Mouse (Mus musculus) fat pad, adult 2 months (tissue): ENCODE data around the gene Elane.
A peak's percentile ranks its signal among the peaks of the same experiment; 100 is the strongest.

Source experiments
- DNase-seq: peaks from one replicate; pipeline ENCODE4 v3.0.0-alpha.2; 2011; ENCODE audit warnings: low read depth, low spot score; ENCODE audit errors: extremely low read depth

The Elane gene

GRCm38 (mm10) chr10:79928907-79929701 lies 43.1 kb downstream of the Elane start:
- DNase-seq: no peak

GRCm38 (mm10) chr10:79929967-79930825 lies 44.1 kb downstream of the Elane start:
- DNase-seq: no peak

DNA sequence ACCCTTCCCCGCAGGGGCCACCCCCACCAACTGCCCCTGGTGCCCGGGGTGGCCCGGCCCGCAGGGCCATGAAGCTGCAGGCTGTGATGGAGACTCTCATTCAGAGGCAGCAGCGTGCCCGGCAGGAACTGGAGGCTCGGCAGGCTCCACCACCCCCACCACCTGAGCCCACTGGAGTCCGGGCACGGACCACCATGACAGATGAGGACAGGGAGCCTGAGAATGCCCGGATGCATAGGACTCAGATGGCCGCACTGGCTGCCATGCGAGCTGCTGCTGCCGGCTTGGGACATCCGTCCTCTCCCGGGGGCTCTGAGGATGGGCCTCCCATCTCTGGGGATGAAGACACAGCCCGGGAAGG lies 44.8 kb downstream of the Elane start:
- no peak for DNase-seq

DNA sequence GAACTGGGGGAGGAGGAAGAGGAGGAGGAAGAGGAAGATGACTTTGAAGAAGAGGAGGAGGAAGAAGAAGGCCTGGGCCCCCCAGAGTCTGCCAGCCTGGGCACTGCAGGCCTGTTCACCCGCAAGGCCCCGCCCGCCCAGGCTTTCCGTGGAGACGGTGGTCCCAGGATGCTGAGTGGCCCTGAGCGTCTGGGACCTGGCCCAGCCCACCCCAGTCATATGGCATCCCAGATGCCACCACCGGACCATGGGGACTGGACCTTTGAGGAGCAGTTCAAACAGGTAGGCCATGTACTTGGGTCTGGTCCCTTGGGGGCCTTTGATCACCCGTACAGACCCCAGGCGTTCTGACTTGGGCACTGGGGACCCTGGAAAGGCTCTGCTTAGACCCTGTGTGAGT lies 45.8 kb downstream of the Elane start:
- DNase-seq: no peak

- no peak for DNase-seq
These were observed 46.7 kb downstream of the Elane start for GRCm38 (mm10) chr10:79932736-79933135.

GRCm38 (mm10) chr10:79933145-79933679 lies 47.2 kb downstream of the Elane start:
- no peak for DNase-seq

DNA sequence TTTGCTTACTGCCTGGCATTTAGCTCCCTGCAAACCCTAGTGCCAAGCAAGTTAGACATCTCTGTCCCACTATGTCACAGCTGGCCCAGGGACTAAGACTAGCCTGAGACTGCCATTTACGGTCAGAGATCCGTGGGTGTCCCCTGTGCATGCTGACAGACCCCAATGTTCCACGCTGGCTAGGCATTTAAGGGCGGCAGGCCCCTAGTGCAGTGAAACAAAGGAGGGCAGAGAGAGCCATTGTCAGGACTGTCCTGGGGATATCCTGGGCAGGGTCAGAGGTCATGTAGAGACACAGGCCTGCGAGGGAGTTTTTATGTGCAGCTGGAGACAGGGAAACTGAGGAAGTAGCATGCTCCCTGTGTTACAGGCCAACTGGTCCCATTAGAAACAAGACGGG lies 47.8 kb downstream of the Elane start:
- no peak for DNase-seq

DNA sequence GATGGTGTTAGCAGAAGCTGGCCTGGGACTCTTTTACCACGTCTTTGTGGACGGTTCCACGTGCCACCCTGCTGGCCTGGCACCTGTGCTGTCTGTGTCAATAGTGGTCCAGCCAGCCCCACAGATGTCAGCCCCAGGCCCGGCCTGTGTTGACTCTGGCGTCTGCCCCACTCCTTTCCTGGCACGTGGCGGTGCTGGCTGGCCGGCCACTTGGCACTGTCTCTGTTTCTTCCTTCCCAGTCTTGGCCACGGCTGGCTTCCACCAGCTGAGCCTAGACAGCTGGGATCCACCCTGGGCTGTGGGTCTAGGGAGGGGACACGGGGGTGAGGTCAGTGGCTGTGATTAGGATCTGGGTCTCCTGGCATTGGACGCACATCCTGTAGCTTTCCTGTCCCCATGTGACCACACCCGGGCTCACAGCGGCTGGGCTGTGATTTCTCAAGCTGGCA lies 48.2 kb downstream of the Elane start:
- DNase-seq: peak; percentile 46

DNA sequence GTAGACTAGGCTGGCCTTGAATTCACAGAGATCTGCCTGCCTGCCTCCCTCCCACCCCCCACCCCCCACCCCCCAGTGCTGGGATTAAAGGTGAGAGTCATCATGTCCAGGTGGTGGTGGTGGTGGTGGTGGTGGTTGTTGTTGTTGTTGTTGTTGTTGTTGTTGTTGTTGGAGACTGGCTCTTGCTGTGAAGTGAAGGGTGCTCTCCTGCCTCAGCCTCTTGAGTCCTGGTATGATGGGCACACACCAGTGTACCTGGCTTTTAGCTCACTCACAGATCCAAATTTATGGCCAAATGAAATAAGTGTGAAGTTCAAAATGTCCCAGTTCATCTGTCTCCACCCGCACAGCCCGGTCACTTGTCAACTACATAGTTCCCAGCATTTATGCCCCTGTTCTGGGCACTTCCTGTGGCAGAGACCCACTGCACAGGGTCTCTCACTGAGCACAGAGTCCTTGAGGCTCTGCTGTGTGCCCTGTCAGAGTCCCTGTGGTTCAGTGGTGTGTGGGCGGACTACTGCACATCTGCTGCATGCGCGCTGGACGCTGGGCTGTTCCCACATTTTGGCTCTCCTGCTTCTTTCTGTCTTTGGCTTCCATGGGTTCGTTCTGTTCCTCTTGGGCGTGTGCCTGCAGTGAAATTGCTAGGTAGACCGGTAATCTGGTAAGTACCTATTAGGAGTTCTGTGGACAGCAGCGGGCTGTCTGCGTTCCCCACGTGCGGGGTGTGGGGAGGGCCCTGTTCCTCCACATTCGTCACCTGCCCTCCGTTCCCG lies 48.9 kb downstream of the Elane start:
- no peak for DNase-seq

DNA sequence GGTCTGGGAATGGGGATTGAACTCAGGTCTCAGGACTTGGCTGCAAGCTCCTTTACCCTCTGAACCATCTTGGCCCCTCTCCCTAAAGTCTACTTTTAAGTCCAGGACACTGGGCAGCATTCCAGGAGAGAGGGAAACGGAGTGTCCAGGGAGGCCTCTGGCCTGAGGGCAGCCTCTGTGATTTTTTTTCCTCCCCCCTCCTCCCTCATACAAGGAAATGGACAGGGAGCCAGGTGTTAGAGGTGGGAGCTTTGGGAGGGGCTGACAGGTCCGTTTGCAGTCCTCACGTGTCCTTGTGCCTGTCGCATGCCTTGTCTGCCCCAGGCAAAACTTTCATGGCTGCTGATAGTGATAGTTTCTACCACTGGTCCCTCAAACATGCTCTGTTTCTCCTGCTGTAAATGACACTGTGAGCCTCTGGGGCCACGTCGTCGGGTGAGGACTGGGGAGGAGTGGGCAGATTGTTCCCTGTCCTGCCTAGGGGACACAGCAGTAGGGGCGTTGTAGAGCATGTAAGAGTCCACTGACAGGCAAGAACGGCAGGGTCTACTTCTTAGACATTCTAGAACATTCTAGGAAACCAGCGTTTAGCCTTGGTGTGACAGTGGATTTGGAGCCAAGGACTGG lies 50.4 kb downstream of the Elane start:
- no peak for DNase-seq

DNA sequence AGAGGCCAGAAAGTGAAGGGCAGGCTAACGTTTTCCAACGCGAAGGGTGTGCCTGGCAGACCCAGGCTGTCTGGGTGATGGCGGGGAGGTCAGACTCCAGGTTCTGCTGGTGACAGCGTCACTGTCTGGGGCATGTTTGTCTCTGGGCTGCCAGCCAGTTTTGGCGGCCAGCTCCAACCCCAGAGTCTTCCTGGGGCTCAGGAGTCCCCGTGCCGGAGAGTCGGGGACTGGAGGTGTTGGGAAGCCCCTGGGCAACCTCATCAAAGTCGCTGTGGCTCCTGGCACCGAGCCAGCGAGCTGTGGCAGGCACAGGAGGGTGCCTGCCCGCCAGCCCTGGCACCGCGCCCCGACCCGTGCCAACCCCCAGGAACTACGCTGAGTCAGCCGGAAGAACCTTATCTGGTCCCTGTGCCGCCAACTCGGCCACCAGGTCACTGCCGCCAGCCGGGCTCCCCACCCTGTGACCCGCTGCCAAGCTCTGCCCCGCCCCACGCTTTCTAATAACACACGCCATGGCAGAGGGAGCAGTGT lies 50.9 kb downstream of the Elane start:
- DNase-seq: no peak
